Mouse (Mus musculus): ENCODE data around the gene Ms4a15. TPM values are rescaled to one million over a fixed set of nuclear protein-coding genes. Genes with fewer than 3 reads are reported as not detected.

The Ms4a15 gene
- polyA plus RNA-seq, 1 experiment from 2014 or later, result not detected

DNA sequence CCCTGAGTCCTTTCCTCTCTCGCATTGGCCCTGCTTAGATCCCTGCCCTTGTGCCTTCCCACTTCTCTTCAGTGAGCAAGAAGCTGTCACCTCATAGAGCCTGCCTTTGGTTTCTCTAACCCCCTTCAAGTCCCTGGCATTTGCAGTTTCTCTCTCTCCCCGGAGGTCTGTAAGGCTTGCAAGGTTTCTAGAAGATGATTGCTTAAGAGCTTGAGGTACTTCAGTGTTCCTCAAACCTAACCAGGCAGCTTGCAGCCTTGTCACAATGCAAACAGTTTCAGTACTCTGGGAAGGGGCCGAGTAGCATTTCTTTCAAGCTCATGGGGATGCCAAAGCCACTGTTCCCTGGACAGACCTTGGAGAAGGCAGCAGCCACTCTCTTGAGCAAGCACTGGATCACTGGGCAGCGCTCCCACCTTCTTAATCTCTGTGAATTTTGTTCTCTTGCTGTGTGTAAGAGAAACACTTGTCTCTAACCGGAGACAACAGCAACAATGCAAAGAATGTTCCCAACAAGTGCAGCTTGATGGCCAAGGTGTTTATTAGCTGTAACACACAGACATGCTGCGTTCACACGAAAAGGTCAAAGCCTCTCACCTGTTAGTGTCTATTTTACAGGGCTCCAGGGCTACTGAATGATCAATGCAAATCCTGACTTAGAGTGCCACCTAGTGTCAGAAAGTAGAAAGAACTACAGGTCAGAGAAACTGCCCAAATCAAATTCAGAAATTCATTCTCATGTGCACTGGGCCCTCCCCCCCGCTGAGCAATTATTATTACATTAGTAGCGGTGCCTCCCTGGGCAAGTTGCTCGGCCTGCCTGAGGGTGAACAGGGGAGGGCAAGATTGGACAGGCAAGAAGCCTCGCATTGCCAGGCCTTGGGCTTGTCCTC is 33.7 kb downstream of the Ms4a15 start:
- H3K4me2 ChIP-seq, result no peak overlapping the region
- H3K27ac ChIP-seq, result no peak overlapping the region
- no peaks in the 10 kb centered on the region for H3K36me3 ChIP-seq
- no peak overlapping the region for H3K9ac ChIP-seq
- no peaks in the 10 kb centered on the region for H3K9me3 ChIP-seq (replicated peaks)
- H3K4me1 ChIP-seq, result no peaks in the 10 kb centered on the region
- H3K4me3 ChIP-seq, result no peak overlapping the region
- WGBS (ENCODE audit: insufficient replicate concordance), result 24% methylated on average over 11 of the region's 11 CpGs
- ATAC-seq, result no peak
- peaks cover 34% of the 10 kb centered on the region for H3K27me3 ChIP-seq (replicated peaks)

DNA sequence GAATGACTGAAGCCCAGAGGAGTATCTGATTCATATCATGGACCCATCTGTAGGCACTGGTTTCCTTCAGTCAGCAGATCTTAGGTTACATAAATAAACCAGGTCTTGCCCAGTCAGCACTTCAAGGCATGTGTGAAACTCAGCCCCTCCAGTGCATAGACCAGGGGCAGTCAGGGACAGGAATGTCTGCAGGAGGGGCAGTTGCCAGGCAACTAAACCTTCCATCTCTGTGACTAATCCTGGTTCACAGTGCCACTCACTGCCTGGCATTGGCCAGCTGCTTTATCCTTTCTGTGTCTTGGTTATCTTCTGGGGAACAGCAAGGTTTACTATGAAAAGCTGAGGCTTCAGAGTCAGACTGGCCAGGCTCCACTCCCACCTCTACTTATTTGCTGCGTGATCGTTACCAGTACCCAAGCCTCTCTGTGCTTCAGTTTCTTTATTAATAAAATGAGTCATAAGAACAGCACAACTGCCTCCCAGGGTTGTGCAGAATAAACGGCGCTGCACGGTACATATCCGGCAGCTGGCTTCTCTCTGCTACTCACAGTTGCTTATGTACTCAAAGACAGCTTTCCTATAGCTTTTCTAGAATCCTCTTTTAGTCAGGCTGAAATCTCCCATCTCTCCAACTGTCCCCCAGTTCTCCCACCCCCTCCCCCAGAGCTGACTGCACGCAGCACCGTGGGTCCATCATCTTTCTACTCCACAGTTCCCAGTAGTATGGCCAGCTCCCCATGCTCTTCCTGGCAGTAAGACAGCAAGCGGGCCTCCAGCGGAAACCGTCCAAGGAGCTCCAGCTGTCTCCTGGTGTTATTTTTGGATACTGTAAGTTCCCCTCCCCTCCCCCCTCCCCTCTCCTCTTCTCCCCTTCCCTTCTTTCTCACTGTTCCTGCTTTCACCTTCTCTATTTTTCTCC is 40.8 kb downstream of the Ms4a15 start:
- no peak overlapping the region for H3K4me3 ChIP-seq
- H3K36me3 ChIP-seq, result no peaks in the 10 kb centered on the region
- no peak for ATAC-seq
- H3K27ac ChIP-seq, result no peak overlapping the region
- H3K4me1 ChIP-seq, result peaks cover 23% of the 10 kb centered on the region
- no peaks in the 10 kb centered on the region for H3K9me3 ChIP-seq (replicated peaks)
- no peak overlapping the region for H3K9ac ChIP-seq
- H3K27me3 ChIP-seq (replicated peaks), result peaks cover 21% of the 10 kb centered on the region
- no peak overlapping the region for H3K4me2 ChIP-seq
- 45% methylated on average over 11 of the region's 11 CpGs for whole genome bisulfite sequencing (ENCODE audit: insufficient replicate concordance)

DNA sequence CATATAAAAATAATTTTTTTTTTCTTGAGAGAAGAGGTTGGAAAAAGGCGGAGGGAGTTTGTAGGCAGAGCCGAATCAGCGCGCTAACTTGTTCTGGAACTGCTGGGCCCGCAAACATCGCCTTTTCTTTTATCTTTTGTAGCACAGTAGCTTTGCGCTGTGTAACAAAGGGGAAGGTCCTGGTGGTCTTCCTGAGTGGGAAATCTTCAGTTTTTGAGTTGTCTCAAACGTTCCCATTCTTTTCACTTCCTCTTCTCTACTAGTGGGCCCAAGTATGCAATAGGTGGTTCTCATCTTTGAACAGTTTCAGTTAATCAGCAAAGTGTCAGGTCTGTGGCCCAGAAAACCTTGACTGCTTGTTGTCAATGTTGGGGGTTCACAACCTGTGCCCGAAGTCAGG is 43.5 kb downstream of the Ms4a15 start:
- peak overlapping the region; percentile 88 for H3K4me2 ChIP-seq
- H3K27me3 ChIP-seq (replicated peaks), result peaks cover 12% of the 10 kb centered on the region
- H3K9ac ChIP-seq, result peak overlapping the region; percentile 48
- peak overlapping the region; percentile 72 for H3K27ac ChIP-seq
- 0 out of 2 replicates have a peak, but pooled peaks have one; percentile 6 for ATAC-seq
- H3K4me1 ChIP-seq, result peaks cover 48% of the 10 kb centered on the region
- H3K9me3 ChIP-seq (replicated peaks), result no peaks in the 10 kb centered on the region
- H3K36me3 ChIP-seq, result peaks cover 22% of the 10 kb centered on the region
- H3K4me3 ChIP-seq, result peak overlapping the region; percentile 76
- 27% methylated on average over 9 of the region's 9 CpGs for WGBS (ENCODE audit: insufficient replicate concordance)

DNA sequence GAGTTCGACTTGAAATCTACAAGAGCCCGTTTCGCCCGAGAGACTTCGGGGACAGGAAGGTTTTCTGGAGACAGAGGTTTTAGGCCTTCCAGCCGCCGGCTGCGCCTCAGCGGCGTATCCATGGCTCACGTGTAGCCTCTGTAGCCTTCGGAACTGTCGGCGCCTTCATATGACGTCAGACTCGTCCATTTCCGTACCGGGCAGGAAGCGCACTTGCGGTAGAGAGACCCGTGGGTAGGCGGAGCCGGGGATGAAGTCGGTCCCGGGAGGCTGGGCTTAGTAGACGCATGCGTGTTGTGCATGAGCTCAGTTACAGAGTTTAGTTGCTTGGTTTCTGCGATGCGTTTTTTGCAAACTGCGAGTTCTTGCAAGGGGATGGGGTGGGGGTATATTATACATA is 43.9 kb downstream of the Ms4a15 start, which contains the start of gene Ccdc86:
TSS of gene Ccdc86 (minus strand) at position 155 of the 400 bp plus-strand sequence.
- 0% methylated on average over 30 of the region's 30 CpGs for WGBS (ENCODE audit: insufficient replicate concordance)
- Histone ChIP-seq H3K4me2 (peak within 1 kb of the TSS; percentile 88), H3K27ac (peak within 1 kb of the TSS; percentile 72), H3K9ac (peak within 1 kb of the TSS; percentile 87), H3K9me3 (replicated peaks) (no peaks in the 10 kb centered on the region), H3K4me3 (peak within 1 kb of the TSS; percentile 76), H3K36me3 (peaks cover 27% of the 10 kb centered on the region), H3K27me3 (replicated peaks) (peaks cover 11% of the 10 kb centered on the region), H3K4me1 (peaks cover 48% of the 10 kb centered on the region)
- peak; percentile 96 for ATAC-seq

DNA sequence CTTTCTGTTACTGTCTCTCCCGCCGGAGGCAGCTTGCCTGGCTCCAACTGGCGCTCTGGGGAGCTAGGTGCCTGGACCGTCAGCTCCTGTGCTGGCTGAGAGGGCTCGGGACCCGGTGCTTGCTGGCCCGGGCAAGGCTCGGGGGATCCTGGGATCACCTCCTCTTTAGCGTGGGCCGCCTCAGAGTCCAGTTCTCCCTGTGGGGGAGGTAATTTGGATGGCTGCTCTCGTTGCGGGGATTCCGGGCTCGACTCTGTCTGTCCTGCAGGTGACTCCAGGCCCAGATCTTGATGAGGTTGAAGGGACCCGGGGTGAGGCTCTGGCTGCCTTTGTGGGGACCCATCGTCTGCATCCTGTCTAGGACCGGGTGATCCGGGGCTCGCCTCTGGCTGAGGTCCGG is 44.6 kb downstream of the Ms4a15 start:
- H3K4me3 ChIP-seq, result peak overlapping the region; percentile 76
- peak overlapping the region; percentile 87 for H3K9ac ChIP-seq
- H3K4me2 ChIP-seq, result peak overlapping the region; percentile 88
- peaks cover 34% of the 10 kb centered on the region for H3K36me3 ChIP-seq
- under 1% methylated on average over 20 of the region's 20 CpGs for WGBS (ENCODE audit: insufficient replicate concordance)
- peaks cover 48% of the 10 kb centered on the region for H3K4me1 ChIP-seq
- ATAC-seq, result peak; percentile 1; the same call in 1 of the 2 replicates
- H3K27ac ChIP-seq, result peak overlapping the region; percentile 2; the same call in 1 of the 2 replicates
- no peaks in the 10 kb centered on the region for H3K9me3 ChIP-seq (replicated peaks)
- peaks cover 6% of the 10 kb centered on the region; the same call in 1 of the 2 replicates for H3K27me3 ChIP-seq (replicated peaks)

DNA sequence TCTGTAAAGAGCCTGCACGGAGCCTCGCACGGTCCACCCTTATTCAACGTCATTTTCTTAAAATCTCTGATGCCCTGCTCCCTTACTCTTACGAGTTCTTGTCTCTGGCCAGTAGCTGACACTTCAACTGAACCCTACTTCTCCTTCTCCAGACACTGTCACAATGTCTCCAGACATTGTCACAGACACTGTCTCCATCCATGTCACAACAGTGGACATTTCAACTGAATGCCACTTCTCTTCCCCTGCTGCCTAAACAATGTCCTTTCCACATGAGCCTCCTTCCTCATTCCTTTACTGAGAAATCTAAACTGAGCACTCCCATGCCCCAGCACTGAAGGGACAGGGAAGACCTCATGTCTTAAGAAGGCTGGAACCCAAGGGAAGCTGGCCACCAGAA is 45.8 kb downstream of the Ms4a15 start:
- Histone ChIP-seq H3K27me3 (replicated peaks) (no peaks in the 10 kb centered on the region; the same call in 1 of the 2 replicates), H3K4me1 (peaks cover 45% of the 10 kb centered on the region), H3K27ac (no peak overlapping the region), H3K9ac (peak overlapping the region; percentile 87), H3K36me3 (peaks cover 46% of the 10 kb centered on the region), H3K4me3 (peak overlapping the region; percentile 76), H3K4me2 (peak overlapping the region; percentile 88), H3K9me3 (replicated peaks) (no peaks in the 10 kb centered on the region)
- no peak for ATAC-seq
- 74% methylated on average over 5 of the region's 5 CpGs for WGBS (ENCODE audit: insufficient replicate concordance)

DNA sequence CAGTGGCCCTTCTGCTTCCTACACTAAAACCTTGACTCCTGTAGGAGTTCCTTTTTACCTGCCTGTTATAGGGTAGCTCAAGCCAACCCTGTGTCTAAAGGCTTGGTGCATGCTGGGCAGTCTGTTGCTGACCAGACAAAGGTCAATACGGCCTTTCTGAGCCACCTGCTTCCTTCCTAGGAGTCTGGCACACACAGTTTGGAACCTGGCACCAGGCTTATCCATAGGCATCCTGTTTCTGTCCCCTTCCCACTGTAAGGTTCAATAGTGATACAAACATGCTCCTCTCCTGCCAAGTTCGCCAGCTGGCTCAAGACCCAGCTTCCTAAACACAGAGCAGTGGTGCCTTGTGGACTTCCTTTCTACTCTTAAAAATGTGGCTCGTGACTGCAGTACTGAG is 46.5 kb downstream of the Ms4a15 start:
- Histone ChIP-seq H3K4me1 (peaks cover 45% of the 10 kb centered on the region), H3K27me3 (replicated peaks) (no peaks in the 10 kb centered on the region), H3K27ac (no peak overlapping the region), H3K9ac (peak overlapping the region; percentile 87), H3K36me3 (peaks cover 53% of the 10 kb centered on the region), H3K4me3 (peak overlapping the region; percentile 76), H3K4me2 (peak overlapping the region; percentile 88), H3K9me3 (replicated peaks) (no peaks in the 10 kb centered on the region)
- ATAC-seq, result no peak
- WGBS (ENCODE audit: insufficient replicate concordance), result 64% methylated on average over 3 of the region's 3 CpGs

DNA sequence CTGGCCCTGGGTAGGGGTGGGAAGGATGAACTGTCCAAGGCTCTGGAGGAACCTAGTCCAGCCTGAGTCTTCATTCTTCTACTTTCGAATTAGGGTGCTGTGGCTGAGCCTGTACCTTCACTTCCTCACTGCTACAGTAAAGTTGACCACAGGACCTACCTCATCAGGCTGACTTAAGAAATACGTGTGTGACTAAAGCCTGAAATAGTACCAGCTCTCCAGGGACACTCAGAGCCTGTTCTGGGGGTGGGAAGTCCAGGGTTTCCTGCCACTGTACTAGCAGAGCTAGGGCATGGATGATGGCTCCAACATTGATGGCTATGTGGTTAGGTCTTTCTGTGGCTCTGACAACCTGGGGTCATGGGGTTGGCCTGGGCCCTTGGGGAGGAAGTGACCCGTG is 49.1 kb downstream of the Ms4a15 start:
- Histone ChIP-seq H3K27me3 (replicated peaks) (no peaks in the 10 kb centered on the region), H3K4me3 (no peak overlapping the region), H3K36me3 (peaks cover 55% of the 10 kb centered on the region), H3K27ac (no peak overlapping the region), H3K9ac (no peak overlapping the region), H3K4me1 (peaks cover 57% of the 10 kb centered on the region), H3K9me3 (replicated peaks) (no peaks in the 10 kb centered on the region), H3K4me2 (no peak overlapping the region)
- 81% methylated on average over 3 of the region's 3 CpGs for WGBS (ENCODE audit: insufficient replicate concordance)
- ATAC-seq, result no peak

DNA sequence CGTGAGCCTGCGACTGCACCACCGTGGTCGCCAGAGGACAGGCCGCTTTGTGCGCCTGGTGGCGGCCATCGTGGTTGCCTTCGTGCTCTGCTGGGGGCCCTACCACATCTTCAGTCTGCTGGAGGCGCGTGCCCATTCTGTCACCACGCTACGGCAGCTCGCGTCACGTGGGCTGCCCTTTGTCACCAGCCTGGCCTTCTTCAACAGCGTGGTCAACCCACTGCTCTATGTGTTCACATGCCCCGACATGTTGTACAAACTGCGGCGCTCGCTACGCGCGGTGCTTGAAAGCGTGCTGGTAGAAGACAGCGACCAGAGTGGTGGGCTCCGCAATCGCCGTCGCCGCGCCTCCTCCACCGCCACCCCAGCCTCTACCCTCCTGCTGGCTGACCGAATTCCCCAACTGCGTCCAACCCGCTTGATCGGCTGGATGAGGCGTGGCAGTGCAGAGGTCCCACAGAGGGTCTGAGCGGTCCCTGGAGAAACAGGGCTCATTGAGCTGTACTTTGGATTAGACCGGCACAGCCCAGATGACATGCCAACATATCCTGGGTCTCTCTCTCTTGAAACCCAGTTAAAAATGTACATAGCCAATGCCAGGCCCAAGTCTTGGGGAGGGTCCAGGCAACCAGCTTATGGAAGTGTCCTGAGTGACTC is 52.1 kb downstream of the Ms4a15 start:
- Histone ChIP-seq H3K27ac (peak overlapping the region; percentile 3; the same call in 1 of the 2 replicates), H3K36me3 (peaks cover 45% of the 10 kb centered on the region), H3K4me3 (peak overlapping the region; percentile 50), H3K4me1 (peaks cover 53% of the 10 kb centered on the region), H3K27me3 (replicated peaks) (no peaks in the 10 kb centered on the region), H3K9me3 (replicated peaks) (no peaks in the 10 kb centered on the region), H3K9ac (peak overlapping the region; percentile 67), H3K4me2 (peak overlapping the region; percentile 92)
- ATAC-seq, result peak; percentile 52
- 8% methylated on average over 40 of the region's 40 CpGs for WGBS (ENCODE audit: insufficient replicate concordance)

DNA sequence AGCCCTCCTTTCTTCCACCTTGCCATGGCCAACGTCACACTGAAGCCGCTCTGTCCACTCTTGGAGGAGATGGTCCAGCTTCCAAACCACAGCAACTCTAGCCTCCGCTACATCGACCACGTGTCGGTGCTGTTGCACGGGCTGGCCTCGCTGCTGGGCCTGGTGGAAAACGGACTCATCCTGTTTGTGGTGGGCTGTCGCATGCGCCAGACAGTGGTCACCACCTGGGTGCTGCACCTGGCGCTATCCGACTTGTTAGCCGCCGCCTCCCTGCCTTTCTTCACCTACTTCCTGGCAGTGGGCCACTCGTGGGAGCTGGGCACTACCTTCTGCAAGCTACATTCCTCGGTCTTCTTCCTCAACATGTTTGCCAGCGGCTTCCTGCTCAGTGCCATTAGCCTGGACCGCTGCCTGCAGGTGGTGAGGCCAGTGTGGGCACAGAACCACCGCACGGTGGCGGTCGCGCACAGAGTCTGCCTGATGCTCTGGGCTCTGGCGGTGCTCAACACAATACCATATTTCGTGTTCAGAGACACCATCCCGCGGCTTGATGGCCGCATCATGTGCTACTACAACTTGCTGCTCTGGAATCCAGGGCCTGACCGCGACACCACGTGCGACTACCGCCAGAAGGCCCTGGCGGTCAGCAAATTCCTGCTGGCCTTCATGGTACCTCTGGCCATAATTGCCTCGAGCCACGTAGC is 52.8 kb downstream of the Ms4a15 start:
- Histone ChIP-seq H3K4me3 (peak overlapping the region; percentile 50), H3K4me2 (peak overlapping the region; percentile 92), H3K27me3 (replicated peaks) (no peaks in the 10 kb centered on the region), H3K27ac (peak overlapping the region; percentile 3; the same call in 1 of the 2 replicates), H3K4me1 (peaks cover 48% of the 10 kb centered on the region), H3K9ac (peak overlapping the region; percentile 67), H3K36me3 (peaks cover 40% of the 10 kb centered on the region), H3K9me3 (replicated peaks) (no peaks in the 10 kb centered on the region)
- 19% methylated on average over 37 of the region's 37 CpGs for WGBS (ENCODE audit: insufficient replicate concordance)
- peak; percentile 74 for ATAC-seq

DNA sequence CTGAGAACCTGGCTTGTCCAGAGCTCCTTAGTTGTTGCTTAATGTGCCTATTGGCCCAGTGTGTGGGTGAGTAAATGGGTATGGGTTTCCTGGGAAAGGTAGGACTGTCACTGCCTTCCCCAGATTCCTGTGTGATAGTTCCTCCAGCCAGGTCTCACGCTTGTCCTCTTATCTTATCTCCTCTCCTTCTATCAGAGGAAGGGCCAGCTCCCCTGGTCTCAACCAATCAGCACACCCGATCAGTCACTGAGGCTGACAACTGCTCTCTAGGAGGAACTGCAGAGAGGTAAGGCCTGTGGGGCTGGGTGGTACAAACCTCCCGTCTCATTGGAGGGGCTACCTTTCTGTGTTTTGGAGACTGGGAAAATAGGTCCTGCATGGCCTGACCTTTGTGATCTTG is 54.3 kb downstream of the Ms4a15 start:
- Histone ChIP-seq H3K4me2 (no peak overlapping the region), H3K36me3 (peaks cover 25% of the 10 kb centered on the region), H3K9me3 (replicated peaks) (no peaks in the 10 kb centered on the region), H3K27ac (no peak overlapping the region), H3K9ac (no peak overlapping the region), H3K27me3 (replicated peaks) (0 out of 2 replicates have a peak, but pooled peaks cover 7% of the 10 kb centered on the region), H3K4me3 (no peak overlapping the region), H3K4me1 (peaks cover 48% of the 10 kb centered on the region)
- 19% methylated on average over 3 of the region's 3 CpGs for WGBS (ENCODE audit: insufficient replicate concordance)
- no peak for ATAC-seq

All from liver, embryonic 12.5 days (tissue).